Mouse (Mus musculus) midbrain, embryonic 10.5 days (tissue): ENCODE results near the gene Hinfp. TPM values are rescaled to one million over a fixed set of nuclear protein-coding genes. Genes with fewer than 3 reads are reported as not detected.
"Not testable (repeated sequence)": the region's sequence is repeated elsewhere in the genome, so short reads cannot be mapped to it uniquely, and the experiment has no call there.

Experiments used
- DNase-seq: peaks from one replicate; pipeline ENCODE4 v3.0.0-alpha.2; 2017; ENCODE audit warnings: low spot score
- H3K27ac ChIP-seq: fragments of 300-500 bp; sonication (generic); replicated peaks from 2 replicates; pipeline ENCODE4 v1.5.1; 2016; ENCODE audit warnings: mild to moderate bottlenecking
- H3K27me3 ChIP-seq: fragments of 300-500 bp; sonication (generic); 2 replicates; pipeline ENCODE4 v1.6.1; 2016; ENCODE audit warnings: low read depth, mild to moderate bottlenecking; ENCODE audit not compliant: poor library complexity, severe bottlenecking
- H3K36me3 ChIP-seq: fragments of 300-500 bp; sonication (generic); 2 replicates; pipeline ENCODE4 v1.6.1; 2016; ENCODE audit warnings: mild to moderate bottlenecking, moderate library complexity
- H3K4me1 ChIP-seq: fragments of 300-500 bp; sonication (generic); 2 replicates; pipeline ENCODE4 v1.6.1; 2016
- H3K4me3 ChIP-seq: fragments of 300-500 bp; sonication (generic); 2 replicates; pipeline ENCODE4 v1.5.1; 2016; ENCODE audit warnings: mild to moderate bottlenecking, moderate library complexity
- H3K9me3 ChIP-seq: fragments of 300-500 bp; sonication (generic); replicated peaks from 2 replicates; pipeline ENCODE4 v1.6.1; 2016; ENCODE audit warnings: mild to moderate bottlenecking
- WGBS: fragments of 180-500 bp; shearing (Covaris S2); methylation state at CpG from one replicate; pipeline ENCODE4 v1.1.7; 2016; 5-methylcytosine and 5-hydroxymethylcytosine counted together
- polyA plus RNA-seq: library from polyadenylated mRNA; unstranded; fragments of >200 nt; fragmentation: Nextera tagmentation; extraction: Ambion mirVana; gene quantifications from 2 replicates; pipeline ENCODE4 v1.2.1, GENCODE M21; 2016

The Hinfp gene
- polyA plus RNA-seq, 1 experiment from 2014 or later, result 29.4 TPM

DNA sequence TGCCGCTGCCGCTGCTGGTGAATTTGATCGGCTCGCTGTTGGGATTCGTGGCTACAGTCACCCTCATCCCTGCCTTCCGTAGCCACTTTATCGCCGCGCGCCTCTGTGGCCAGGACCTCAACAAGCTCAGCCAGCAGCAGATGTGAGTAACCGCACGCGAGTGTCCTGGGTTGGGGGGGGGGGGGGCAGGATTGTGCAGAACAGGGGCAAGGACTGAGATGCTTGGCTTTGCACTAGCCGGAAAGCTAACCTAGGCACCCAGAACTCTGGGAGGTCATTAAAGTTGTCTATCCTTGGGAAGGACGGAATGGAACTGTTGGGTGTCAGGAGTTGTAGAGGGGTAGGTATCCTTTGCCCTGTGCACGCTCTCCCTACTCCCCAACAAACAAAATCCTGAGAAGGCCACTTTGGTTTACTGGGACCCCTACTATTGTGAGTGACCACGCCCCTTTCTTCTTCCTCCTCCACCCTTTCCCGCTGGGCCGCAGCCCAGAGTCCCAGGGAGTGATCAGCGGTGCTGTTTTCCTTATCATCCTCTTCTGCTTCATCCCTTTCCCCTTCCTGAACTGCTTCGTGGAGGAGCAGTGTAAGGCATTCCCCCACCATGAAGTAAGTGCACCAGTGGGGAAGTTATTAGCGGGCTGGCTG, 21.7 kb upstream of the Hinfp start:
- DNase-seq, result no peak
- H3K27ac ChIP-seq, result peak overlapping the region; percentile 96
- WGBS, result under 1% methylated on average over 22 of the region's 22 CpGs
- no peaks in the 10 kb centered on the region for H3K9me3 ChIP-seq
- H3K4me1 ChIP-seq, result peaks cover 24% of the 10 kb centered on the region
- H3K27me3 ChIP-seq, result no peaks in the 10 kb centered on the region
- H3K36me3 ChIP-seq, result peaks cover 45% of the 10 kb centered on the region
- peak overlapping the region; percentile 78 for H3K4me3 ChIP-seq

DNA sequence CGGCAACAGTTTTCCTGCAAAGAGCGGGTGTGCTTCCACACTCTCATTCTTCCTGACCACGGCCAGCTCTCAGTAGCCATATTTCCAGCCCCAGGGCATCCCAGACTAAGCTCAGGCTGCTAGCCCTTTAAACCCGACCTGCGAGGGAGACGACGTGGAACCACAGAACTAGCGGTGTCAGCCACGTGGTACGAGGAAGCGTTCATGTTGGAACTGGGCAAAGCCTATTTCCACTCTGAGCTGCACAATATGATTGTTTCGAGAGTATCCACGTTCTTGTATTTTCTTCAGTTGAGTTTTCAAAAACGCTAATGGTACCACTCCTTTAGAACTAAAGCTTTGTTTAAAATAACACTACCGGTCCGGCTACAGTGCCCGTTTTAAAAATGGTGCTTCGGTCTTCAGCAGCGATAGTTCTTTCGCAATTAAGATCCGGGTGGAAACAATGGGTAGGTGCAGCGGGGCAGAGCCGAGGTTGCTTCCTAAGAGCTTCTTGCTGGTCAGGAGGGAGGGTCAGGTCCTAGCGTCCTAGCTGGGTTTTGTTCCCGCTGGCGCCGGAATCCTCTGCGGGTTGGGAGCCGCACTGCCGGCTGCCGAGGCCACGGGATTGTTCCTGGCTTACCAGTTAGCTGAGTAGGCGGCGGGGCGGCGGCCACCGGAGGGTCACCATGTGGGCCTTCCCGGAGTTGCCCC, 21.0 kb upstream of the Hinfp start:
- H3K9me3 ChIP-seq, result no peaks in the 10 kb centered on the region
- H3K27ac ChIP-seq, result peak overlapping the region; percentile 96
- peak overlapping the region; percentile 78 for H3K4me3 ChIP-seq
- DNase-seq, result peak; percentile 80
- WGBS, result under 1% methylated on average over 38 of the region's 38 CpGs
- H3K27me3 ChIP-seq, result no peaks in the 10 kb centered on the region
- H3K4me1 ChIP-seq, result peaks cover 24% of the 10 kb centered on the region
- H3K36me3 ChIP-seq, result peaks cover 38% of the 10 kb centered on the region

DNA sequence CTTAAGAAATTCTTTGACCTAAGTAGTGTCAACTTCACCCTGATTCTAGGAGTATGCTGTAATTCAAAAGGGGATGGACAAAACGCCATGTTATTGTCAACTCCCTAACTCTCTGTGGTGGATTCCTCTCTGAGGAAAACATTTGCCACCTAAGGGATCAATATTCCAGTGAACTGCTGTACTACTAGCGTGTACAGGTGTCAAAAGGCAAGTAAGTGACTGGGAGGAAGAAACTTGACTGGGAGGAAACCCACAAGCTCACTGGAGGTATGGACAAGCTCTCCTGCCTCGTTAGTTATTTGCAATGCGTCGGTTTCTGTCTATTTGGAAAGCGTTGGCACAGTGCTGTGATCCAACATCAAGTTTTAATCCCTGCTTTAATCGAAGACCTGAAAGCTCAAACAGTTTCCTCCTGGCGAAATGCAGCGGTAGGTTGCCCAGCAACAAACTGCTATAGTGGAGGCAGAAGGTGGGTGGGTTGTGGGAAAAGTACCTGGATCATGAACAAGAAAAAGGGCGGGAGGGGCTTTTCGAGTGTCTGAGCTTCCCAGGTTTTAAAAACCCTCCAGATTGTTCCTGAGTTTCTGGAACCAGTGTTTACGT, 20.4 kb upstream of the Hinfp start, which contains the start of gene Dpagt1:
Gene Dpagt1 (plus strand): TSS at position 252 of the 603 bp plus-strand sequence.
- 8% methylated on average over 12 of the region's 12 CpGs for WGBS
- no peak for DNase-seq
- H3K9me3 ChIP-seq, result no peaks in the 10 kb centered on the region
- peak within 1 kb of the TSS; percentile 96 for H3K27ac ChIP-seq
- no peaks in the 10 kb centered on the region for H3K27me3 ChIP-seq
- H3K36me3 ChIP-seq, result peaks cover 31% of the 10 kb centered on the region
- peak within 1 kb of the TSS; percentile 78 for H3K4me3 ChIP-seq
- H3K4me1 ChIP-seq, result peaks cover 26% of the 10 kb centered on the region

DNA sequence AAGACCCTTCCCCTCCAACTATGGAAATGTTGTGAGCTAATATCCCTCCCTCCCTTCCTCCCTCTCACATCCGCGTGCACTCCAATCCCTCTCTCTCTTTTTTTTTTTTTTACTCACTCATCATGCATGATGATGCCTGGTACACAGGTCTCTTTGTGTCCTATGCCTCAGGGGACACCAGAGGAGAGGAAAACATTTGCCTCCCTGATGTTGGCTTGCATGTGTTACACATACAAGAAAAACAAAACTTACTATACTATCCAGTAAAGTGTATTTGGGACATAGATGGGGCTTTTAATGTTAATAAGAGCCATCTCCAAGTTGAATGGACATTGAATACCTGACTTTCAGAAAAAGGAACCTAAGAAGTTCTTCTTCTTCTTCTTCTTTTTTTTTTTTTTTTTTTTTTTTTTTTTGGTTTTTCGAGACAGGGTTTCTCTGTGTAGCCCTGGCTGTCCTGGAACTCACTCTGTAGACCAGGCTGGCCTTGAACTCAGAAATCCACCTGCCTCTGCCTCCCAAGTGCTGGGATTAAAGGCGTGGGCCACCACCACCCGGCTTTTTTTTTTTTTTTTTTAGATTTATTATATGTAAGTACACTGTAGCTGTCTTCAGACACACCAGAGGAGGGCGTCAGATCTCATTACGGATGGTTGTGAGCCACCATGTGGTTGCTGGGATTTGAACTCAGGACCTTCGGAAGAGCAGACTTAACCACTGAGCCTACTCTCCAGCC, 19.7 kb upstream of the Hinfp start:
- 73% methylated on average over 7 of the region's 8 CpGs for WGBS
- Histone ChIP-seq H3K4me3 (peak overlapping the region; percentile 78; the same call in 1 of the 2 replicates), H3K27ac (peak overlapping the region; percentile 96; the same call in 1 of the 2 replicates), H3K4me1 (peaks cover 32% of the 10 kb centered on the region), H3K36me3 (peaks cover 25% of the 10 kb centered on the region)
- not testable (repeated sequence) for DNase-seq, H3K9me3 ChIP-seq, H3K27me3 ChIP-seq

DNA sequence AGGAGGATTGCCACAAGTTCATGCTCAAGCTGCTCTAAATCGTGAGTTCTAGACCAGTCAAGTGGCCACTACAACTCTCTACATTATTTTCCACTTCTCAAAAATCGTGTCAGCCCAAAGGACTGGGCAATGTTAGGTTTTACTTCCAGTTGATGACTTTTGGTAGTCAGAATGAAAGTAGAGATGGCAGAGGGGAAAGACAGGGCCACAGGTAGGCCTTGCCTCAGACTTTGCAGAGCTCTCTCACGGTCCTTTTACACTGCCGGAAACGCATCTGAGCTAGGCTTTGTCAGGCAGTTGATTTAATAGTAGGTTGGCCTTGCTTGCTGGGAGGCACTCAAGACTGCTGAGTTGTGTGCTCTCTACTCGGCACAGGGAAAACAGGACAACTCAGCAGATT, 18.7 kb upstream of the Hinfp start:
- DNase-seq, result no peak
- 0 out of 2 replicates have a peak overlapping the region, but pooled peaks have one; percentile 13 for H3K27ac ChIP-seq
- H3K4me1 ChIP-seq, result peaks cover 38% of the 10 kb centered on the region
- H3K9me3 ChIP-seq, result no peaks in the 10 kb centered on the region
- no peaks in the 10 kb centered on the region for H3K27me3 ChIP-seq
- H3K4me3 ChIP-seq, result no peak overlapping the region
- H3K36me3 ChIP-seq, result peaks cover 14% of the 10 kb centered on the region
- WGBS, result 85% methylated on average over 6 of the region's 6 CpGs

DNA sequence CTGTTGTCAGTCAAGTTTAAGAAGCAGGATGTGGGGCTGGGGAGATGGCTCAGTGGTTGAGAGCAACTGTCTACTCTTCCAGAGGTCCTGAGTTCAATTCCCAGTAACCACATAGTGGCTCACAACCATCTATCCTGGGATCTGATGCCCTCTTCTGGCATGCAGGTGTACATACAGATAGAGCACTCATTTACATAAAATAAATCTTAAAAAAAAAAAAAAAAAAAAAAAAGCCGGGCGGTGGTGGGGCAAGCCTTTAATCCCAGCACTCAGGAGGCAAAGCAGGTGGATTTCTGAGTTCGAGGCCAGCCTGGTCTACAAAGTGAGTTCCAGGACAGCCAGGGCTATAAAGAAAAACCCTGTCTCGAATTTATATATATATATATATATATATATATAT, 18.2 kb upstream of the Hinfp start:
- WGBS, result 85% methylated on average over 3 of the region's 4 CpGs
- H3K4me3 ChIP-seq, H3K36me3 ChIP-seq, H3K27me3 ChIP-seq, DNase-seq, H3K9me3 ChIP-seq, H3K27ac ChIP-seq: not testable (repeated sequence)
- H3K4me1 ChIP-seq, result peaks cover 43% of the 10 kb centered on the region

DNA sequence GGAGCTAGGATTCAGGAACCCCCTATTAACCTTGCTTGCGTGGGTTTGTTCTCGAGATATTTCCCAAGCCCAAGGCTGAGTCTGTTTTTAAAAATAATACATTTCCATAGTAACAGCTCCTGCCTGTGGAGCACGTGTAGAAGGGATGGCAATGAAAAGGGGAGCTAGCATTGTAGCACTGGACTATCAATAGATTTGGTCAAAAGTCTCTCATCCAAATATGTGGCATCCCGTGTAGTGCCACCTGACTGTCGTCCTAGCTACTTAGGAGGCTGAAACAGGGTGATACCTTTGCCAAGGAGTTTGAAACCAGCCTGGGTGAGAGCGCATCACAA, 15.3 kb upstream of the Hinfp start:
- H3K27ac ChIP-seq, result peak overlapping the region; percentile 83
- H3K4me3 ChIP-seq, result peak overlapping the region; percentile 84
- peaks cover 10% of the 10 kb centered on the region; the same call in 1 of the 2 replicates for H3K27me3 ChIP-seq
- WGBS, result 26% methylated on average over 6 of the region's 6 CpGs
- peaks cover 19% of the 10 kb centered on the region for H3K36me3 ChIP-seq
- H3K9me3 ChIP-seq, result no peaks in the 10 kb centered on the region
- no peak for DNase-seq
- H3K4me1 ChIP-seq, result peaks cover 45% of the 10 kb centered on the region

DNA sequence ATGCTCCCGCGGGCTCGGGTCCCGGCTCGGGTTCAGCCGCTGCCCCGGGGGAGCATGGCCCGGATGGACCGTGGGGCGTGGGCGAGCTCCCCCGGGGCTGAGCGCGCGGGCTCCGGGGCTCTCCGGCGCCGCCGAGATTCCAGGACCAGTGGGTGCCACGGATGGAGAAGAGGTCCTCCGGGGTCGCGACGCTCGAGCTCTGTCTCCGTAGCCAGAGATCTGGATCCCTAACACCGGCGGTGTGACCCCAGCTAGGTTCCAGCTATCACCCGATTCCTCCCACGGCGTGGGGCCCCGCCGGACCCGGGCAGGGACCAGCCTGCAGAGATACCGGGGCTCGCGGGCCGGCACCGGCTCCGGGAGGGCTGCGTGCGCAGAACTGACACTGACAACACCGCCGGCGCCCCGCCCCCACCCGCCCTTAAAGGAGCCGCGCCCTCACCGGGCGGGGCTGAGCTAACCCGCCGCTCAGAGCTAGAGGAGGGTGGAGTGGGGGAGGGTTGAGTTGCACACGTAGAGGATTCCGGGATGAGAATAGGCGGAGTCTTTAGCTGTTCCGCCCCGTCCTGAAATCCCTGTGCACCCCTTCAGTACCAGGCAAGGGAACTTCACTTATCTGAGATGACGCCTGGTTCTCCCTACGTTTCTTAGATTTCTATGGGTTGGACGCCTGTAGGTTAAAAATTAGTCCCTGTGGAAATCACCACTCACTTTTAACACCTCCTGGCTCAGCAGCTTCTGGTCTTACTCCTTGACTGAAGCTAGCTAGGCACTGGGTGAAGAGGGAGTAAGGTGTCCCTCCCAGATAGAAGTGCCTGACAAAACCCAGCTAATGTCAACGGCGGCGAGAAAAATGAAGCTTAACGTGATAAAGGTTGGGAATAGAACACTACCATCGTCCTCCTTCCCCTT, 14.7 kb upstream of the Hinfp start, which contains the start of gene C2cd2l:
Gene C2cd2l (minus strand): TSS at position 399 of the 912 bp plus-strand sequence.
- Histone ChIP-seq H3K36me3 (peaks cover 25% of the 10 kb centered on the region), H3K27me3 (peaks cover 10% of the 10 kb centered on the region; the same call in 1 of the 2 replicates), H3K4me1 (peaks cover 43% of the 10 kb centered on the region), H3K4me3 (peak within 1 kb of the TSS; percentile 84), H3K9me3 (no peaks in the 10 kb centered on the region), H3K27ac (peak within 1 kb of the TSS; percentile 83)
- under 1% methylated on average over 67 of the region's 67 CpGs for WGBS
- peak; percentile 93 for DNase-seq

DNA sequence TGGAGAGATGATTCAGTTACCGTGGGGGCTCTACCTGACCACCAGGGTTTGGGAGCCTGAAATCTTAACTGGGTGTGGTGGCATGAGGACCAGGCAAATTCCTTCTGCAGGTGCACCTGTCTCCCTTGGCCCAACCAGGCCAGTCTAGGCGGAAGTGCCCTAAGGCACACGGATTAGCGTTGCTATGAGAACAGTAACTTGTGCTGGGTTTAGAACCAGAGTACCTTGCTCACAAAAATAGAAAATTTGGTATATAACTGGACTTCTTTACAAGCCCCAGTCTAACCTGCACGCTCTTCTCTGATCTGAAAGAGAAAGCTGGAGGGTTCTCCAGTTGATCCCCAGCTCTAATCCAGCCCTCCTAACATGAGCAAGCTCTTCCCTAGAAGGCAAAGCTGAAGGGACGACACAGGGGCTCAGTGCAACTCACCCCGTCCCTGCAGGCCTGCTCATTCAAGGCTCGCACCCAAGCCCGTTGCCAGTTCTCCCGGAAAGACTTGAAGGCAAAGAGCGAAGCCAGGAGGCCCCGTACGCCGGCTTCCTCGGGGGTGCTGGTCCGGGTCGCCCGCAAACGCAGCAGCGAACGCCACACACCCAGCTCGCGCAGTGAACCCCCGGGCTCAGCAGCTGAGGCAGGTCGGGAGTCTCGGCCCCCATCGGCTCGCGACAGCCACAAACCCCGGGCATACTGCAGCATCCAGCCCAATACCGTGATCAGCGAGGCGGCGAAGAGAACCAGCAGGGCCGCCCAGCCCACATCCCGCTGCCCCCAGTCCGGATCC, 13.8 kb upstream of the Hinfp start:
- DNase-seq, result peak; percentile 60
- Histone ChIP-seq H3K4me1 (peaks cover 39% of the 10 kb centered on the region), H3K9me3 (no peaks in the 10 kb centered on the region), H3K27ac (peak overlapping the region; percentile 83), H3K4me3 (peak overlapping the region; percentile 84), H3K27me3 (peaks cover 10% of the 10 kb centered on the region; the same call in 1 of the 2 replicates), H3K36me3 (peaks cover 34% of the 10 kb centered on the region)
- WGBS, result 2% methylated on average over 37 of the region's 37 CpGs

DNA sequence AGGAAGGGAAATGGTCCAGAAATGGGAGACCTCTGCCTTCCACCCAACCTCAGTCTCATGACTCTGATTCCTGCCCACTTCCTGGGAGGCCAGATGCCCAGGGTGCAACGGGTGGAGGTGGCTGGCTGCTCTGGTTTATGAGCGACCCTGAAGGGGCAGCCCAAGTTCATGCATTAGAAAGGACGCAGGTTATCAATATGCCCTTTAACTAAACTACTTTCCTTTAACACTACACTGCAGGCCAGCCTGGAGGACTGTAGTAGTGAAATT, 13.3 kb upstream of the Hinfp start:
- peak overlapping the region; percentile 84 for H3K4me3 ChIP-seq
- peaks cover 39% of the 10 kb centered on the region for H3K36me3 ChIP-seq
- no peak overlapping the region for H3K27ac ChIP-seq
- no peak for DNase-seq
- peaks cover 44% of the 10 kb centered on the region for H3K4me1 ChIP-seq
- no peaks in the 10 kb centered on the region for H3K9me3 ChIP-seq
- peaks cover 13% of the 10 kb centered on the region; the same call in 1 of the 2 replicates for H3K27me3 ChIP-seq
- 30% methylated on average over 3 of the region's 3 CpGs for WGBS

DNA sequence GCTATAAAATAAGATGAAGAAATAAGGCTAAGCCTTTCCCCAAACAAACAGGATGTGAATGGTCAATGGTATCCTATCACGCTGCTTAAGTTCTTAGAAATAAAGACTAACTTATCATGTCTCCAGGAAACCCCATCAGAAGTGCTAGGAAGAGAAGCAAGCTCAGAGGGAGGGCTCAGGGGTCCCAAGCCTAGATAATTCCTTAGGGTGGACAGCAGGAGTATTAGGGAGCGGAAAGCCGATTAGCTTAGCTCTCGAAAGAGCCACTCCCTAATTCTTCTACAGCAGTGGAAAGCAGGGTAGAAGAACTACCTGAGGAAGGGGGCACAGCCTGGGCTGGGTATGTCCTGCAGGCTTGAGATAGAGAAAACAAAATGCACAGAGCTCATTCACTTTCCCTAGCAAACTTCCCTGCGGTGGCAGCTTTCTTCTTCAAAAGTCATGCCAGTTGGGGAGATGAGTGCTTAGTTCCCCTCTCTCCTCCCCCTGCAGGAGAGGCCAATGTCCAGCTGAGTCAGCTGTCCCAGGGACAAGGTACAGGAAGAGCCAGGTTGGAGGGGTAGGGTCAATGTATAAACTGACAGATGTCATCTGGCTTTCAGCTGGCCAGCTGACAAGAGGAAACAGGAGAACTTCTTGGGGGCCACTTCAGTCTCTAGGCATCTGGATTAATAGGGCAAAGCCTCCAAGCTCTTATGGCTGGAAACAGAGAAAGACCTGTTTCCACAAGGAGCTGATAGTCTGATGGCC, 12.8 kb upstream of the Hinfp start:
- H3K27me3 ChIP-seq, result peaks cover 18% of the 10 kb centered on the region; the same call in 1 of the 2 replicates
- no peaks in the 10 kb centered on the region for H3K9me3 ChIP-seq
- H3K27ac ChIP-seq, result no peak overlapping the region
- H3K36me3 ChIP-seq, result peaks cover 44% of the 10 kb centered on the region
- peaks cover 45% of the 10 kb centered on the region for H3K4me1 ChIP-seq
- no peak for DNase-seq
- 32% methylated on average over 5 of the region's 5 CpGs for WGBS
- peak overlapping the region; percentile 84 for H3K4me3 ChIP-seq
